Mouse (Mus musculus) lung, embryonic 16.5 days (tissue): ENCODE data around the gene Gm13272. TPM values are rescaled to one million over a fixed set of nuclear protein-coding genes. Genes with fewer than 3 reads are reported as not detected.
"Not testable (repeated sequence)": the region's sequence is repeated elsewhere in the genome, so short reads cannot be mapped to it uniquely, and the experiment has no call there.

Source experiments
- ATAC-seq: fragments of 200-750 bp; cut with Nextera tagmentation; 2 replicates; pipeline ENCODE4 v1.8.0; 2017; ENCODE audit warnings: low read depth, mild to moderate bottlenecking, moderate library complexity
- H3K27ac ChIP-seq: fragments of 300-500 bp; sonication (generic); 2 replicates; pipeline ENCODE4 v1.5.1; 2014; ENCODE audit warnings: mild to moderate bottlenecking, control low read depth, low read length
- H3K27me3 ChIP-seq: fragments of 300-500 bp; sonication (generic); 2 replicates; pipeline ENCODE4 v1.6.1; 2014; ENCODE audit warnings: low read depth, low read length, mixed read lengths; ENCODE audit not compliant: control insufficient read depth, insufficient read depth
- H3K36me3 ChIP-seq: fragments of 300-500 bp; sonication (generic); 2 replicates; pipeline ENCODE4 v1.6.1; 2014; ENCODE audit warnings: low read length; ENCODE audit not compliant: control insufficient read depth, insufficient read depth
- H3K4me1 ChIP-seq: fragments of 300-500 bp; sonication (generic); replicated peaks from 2 replicates; pipeline ENCODE4 v1.6.1; 2014; ENCODE audit warnings: low read length, mixed read lengths; ENCODE audit not compliant: control insufficient read depth, insufficient read depth
- H3K4me2 ChIP-seq: fragments of 300-500 bp; sonication (generic); 2 replicates; pipeline ENCODE4 v1.6.1; 2014; ENCODE audit warnings: low read depth, low read length, control low read depth
- H3K4me3 ChIP-seq: fragments of 300-500 bp; sonication (generic); 2 replicates; pipeline ENCODE4 v1.5.1; 2014; ENCODE audit warnings: mild to moderate bottlenecking, low read length, control low read depth
- H3K9ac ChIP-seq: fragments of 300-500 bp; sonication (generic); 2 replicates; pipeline ENCODE4 v1.6.1; 2014; ENCODE audit warnings: low read length, control low read depth
- H3K9me3 ChIP-seq: fragments of 300-500 bp; sonication (generic); 2 replicates; pipeline ENCODE4 v1.6.1; 2016; ENCODE audit warnings: low read length; ENCODE audit not compliant: control insufficient read depth
- WGBS: fragments of 180-500 bp; shearing (Covaris S2); extraction: QIAGEN DNeasy Blood & Tissue Kit; methylation state at CpG from one replicate; pipeline ENCODE4 v1.1.7; 2014; 5-methylcytosine and 5-hydroxymethylcytosine counted together
- polyA plus RNA-seq: library from polyadenylated mRNA; unstranded; fragments of >200 nt; fragmentation: Nextera tagmentation; extraction: Ambion mirVana; gene quantifications from 2 replicates; pipeline ENCODE4 v1.2.1, GENCODE M21; 2015

Gene Gm13272
- not detected in 2 replicates for polyA plus RNA-seq

DNA sequence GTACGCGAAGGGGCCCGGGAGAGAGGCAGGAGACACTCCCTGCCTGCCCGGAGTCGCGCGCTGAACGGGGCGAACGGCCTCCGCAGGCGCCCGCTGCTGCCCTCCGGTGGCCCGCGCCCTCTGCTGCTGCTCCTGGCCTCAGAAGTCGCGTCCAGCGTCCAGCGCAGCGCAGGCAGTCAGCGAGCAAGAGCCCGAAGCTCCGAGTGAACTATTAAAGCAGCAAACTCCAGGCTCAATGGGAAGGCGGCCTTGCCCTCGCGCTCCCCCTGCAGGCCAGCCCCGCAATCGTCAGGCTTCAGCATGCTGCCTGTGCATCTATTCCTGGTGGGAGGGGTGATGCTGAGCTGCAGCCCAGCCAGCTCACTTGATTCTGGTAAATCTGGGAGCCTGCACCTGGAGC, at the start of gene Gm13272:
Gene Gm13272, plus strand, starts transcription at position 301 of the 400 bp plus-strand sequence.
- H3K9ac ChIP-seq, H3K4me1 ChIP-seq, H3K27ac ChIP-seq, H3K36me3 ChIP-seq, H3K4me2 ChIP-seq, H3K27me3 ChIP-seq, H3K9me3 ChIP-seq, H3K4me3 ChIP-seq, ATAC-seq: not testable (repeated sequence)
- no CpG with 5 or more reads among the region's 29 CpGs for WGBS

DNA sequence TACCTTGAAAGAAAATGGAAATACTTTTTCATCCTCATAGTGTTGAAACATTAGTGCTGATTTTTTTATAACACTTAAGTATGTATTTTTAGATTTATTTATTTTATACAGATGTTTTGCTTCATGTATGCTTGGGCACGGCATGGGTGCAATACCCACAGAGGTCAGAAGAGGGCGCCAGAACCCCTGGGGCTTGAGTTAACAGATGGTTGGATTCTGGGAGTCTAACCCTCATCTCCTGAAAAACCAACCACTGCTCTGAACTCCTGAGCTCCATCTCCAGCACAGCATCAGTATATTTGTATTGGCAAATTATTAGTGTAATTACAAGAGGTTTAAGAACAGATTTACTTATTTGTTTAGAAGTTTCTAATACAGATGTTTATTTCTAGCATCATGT, 41.2 kb upstream of the Gm13272 start:
- no peaks in the 10 kb centered on the region for H3K9me3 ChIP-seq
- peak; percentile 57; the same call in 1 of the 2 replicates for ATAC-seq
- H3K27ac ChIP-seq: no peak overlapping the region

DNA sequence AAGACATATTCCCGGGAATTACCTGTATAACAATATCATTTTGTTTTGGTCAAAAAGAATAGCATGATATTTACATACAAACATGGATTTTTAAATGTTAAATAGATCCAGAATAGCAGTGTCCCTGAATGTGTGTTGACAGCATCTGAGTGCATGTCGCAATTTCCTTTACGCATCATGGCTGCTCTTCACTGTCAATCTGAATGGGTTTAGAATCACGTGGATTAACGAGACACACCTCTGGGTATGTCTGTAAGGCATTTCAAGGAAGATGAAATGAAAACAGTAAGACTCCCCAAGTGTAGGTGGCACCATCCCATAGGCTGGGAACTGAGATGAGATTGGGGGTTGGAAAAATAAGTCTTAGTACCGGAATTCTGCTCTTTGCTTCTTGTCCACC, 40.6 kb upstream of the Gm13272 start:
- Histone ChIP-seq H3K4me2 (no peak overlapping the region), H3K4me3 (no peak overlapping the region), H3K27ac (no peak overlapping the region), H3K9me3 (no peaks in the 10 kb centered on the region), H3K4me1 (0 out of 2 replicates have a peak, but pooled peaks cover 5% of the 10 kb centered on the region), H3K9ac (no peak overlapping the region), H3K27me3 (no peaks in the 10 kb centered on the region), H3K36me3 (no peaks in the 10 kb centered on the region)
- 81% methylated on average over 6 of the region's 6 CpGs for WGBS
- no peak for ATAC-seq

More for the DNA sequence above, 41.2 kb upstream of the Gm13272 start:
- no peak overlapping the region for H3K4me3 ChIP-seq
- no peak overlapping the region for H3K9ac ChIP-seq
- H3K4me1 ChIP-seq: 0 out of 2 replicates have a peak, but pooled peaks cover 5% of the 10 kb centered on the region
- no peaks in the 10 kb centered on the region for H3K27me3 ChIP-seq
- no peaks in the 10 kb centered on the region for H3K36me3 ChIP-seq
- WGBS: 4% methylated on average over 2 of the region's 2 CpGs
- H3K4me2 ChIP-seq: no peak overlapping the region

DNA sequence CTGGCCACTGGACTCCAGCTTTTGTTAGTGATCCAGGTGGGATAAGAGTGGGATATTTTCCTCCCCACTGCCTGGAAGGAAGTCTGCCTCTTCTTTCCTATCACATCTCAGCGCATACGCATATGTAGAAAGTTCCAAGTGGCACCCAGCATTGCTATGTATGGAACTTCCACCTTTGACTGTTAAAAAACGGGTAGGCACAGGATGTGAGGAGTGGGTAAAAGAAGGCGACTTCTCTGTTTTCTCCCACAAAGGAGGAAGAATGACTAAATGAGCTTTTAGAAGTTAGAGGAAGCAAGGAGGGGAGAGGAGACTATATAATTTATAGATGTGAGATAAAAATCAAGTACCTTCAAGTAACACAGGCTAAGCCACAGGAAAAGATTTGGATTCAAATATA, 38.2 kb upstream of the Gm13272 start:
- no peak for ATAC-seq
- Histone ChIP-seq H3K4me2 (no peak overlapping the region), H3K36me3 (no peaks in the 10 kb centered on the region), H3K27ac (no peak overlapping the region), H3K4me3 (no peak overlapping the region), H3K9ac (no peak overlapping the region), H3K4me1 (0 out of 2 replicates have a peak, but pooled peaks cover 5% of the 10 kb centered on the region), H3K27me3 (no peaks in the 10 kb centered on the region), H3K9me3 (no peaks in the 10 kb centered on the region)
- WGBS: 87% methylated on average over 4 of the region's 4 CpGs

DNA sequence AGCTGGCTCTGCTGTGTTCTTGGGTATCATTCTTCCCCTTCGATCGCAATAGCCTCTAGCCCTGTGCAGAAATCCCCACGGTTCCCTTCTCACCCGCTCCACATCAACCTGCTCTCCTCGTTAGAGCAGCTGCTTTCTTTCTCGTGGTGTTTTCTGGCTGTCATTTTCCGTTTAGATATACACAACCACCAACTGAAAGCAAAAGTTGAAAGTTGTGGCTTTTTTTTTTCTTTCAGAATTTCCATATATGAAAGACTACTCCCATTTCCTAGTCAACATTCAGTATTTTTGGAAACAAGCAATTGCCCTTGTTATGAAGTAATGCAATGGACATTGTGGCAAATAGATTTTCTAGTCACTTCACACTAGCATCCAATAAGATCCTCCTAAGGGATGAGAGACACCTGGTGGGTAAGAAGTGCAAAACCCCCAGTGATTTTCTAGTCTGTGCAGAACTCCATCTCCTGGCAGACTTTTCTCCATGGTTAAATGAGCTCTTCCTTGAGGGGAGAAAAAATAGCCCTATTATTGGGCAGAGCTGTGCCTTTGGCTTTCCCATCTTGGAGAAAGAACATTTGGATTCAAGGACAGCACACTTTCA, 36.8 kb upstream of the Gm13272 start:
- Histone ChIP-seq H3K9ac (no peak overlapping the region), H3K9me3 (no peaks in the 10 kb centered on the region), H3K36me3 (no peaks in the 10 kb centered on the region), H3K4me1 (0 out of 2 replicates have a peak, but pooled peaks cover 5% of the 10 kb centered on the region), H3K27ac (peak overlapping the region; percentile 7; the same call in 1 of the 2 replicates), H3K27me3 (no peaks in the 10 kb centered on the region), H3K4me3 (no peak overlapping the region), H3K4me2 (no peak overlapping the region)
- ATAC-seq: 0 out of 2 replicates have a peak, but pooled peaks have one; percentile 38
- 54% methylated on average over 7 of the region's 7 CpGs for WGBS

DNA sequence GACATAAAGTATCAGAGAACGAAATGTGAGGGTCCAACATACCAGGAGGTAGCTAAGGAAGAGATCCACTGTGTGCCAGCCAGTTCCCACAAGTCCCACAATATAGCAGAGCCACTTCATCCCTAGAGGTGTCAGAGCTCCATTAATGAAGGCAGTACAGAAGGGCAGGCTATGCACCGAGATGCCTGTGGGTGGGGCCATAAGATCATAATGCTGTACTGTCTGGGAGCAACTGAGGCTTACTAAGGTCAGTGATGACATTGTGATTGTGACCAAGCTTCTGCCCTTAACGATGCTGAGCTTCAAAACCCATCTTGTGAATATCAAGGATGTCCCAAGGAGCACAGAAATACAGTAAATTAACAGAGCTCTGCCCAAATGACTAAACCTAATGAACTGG, 35.4 kb upstream of the Gm13272 start:
- Histone ChIP-seq H3K27ac (no peak overlapping the region), H3K9me3 (no peaks in the 10 kb centered on the region), H3K27me3 (no peaks in the 10 kb centered on the region), H3K4me1 (0 out of 2 replicates have a peak, but pooled peaks cover 5% of the 10 kb centered on the region), H3K36me3 (no peaks in the 10 kb centered on the region), H3K9ac (no peak overlapping the region), H3K4me2 (no peak overlapping the region), H3K4me3 (no peak overlapping the region)
- WGBS: 62% methylated on average over 3 of the region's 3 CpGs
- no peak for ATAC-seq

DNA sequence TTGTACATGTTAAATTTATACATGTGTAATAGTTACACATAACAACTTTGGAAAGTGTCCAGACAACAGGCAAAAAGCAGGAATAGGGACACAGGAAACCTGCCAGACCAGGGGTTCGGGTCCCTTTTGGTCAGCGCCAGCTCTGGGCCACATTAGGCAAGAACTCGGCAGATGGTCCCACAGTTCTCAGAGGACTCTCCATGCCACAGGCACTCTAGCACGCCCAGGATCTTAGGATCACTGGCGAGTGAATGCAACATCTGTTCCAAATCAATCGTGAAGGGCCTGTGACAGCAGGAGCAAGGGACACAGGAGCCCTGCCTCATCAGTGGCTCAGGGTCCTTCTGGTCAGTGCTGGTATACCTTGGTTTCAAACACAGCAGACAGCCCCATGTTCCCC, 29.7 kb upstream of the Gm13272 start:
- H3K4me3 ChIP-seq: no peak overlapping the region
- 61% methylated on average over 6 of the region's 6 CpGs for WGBS
- no peaks in the 10 kb centered on the region for H3K27me3 ChIP-seq
- H3K9me3 ChIP-seq: no peaks in the 10 kb centered on the region
- H3K9ac ChIP-seq: no peak overlapping the region
- no peak for ATAC-seq
- H3K36me3 ChIP-seq: no peaks in the 10 kb centered on the region
- H3K4me2 ChIP-seq: no peak overlapping the region
- no peaks in the 10 kb centered on the region for H3K4me1 ChIP-seq
- no peak overlapping the region for H3K27ac ChIP-seq

DNA sequence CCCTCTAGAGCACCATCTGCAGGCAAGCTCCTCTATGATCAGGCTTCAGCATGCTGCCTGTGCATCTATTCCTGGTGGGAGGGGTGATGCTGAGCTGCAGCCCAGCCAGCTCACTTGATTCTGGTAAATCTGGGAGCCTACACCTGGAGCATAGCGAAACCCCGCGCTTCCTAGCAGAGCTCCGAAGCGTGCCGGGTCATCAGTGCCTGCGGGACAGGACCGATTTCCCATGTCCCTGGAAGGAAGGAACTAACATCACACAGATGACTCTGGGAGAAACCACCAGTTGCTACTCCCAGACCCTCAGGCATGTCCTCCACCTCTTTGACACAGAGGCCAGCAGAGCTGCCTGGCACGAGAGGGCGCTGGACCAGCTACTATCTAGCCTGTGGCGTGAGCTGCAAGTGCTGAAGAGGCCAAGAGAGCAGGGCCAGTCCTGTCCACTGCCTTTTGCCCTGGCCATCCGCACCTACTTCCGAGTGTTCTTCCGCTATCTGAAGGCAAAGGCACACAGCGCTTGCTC, 24.8 kb upstream of the Gm13272 start, which contains the start of gene Gm13271:
Gene Gm13271, plus strand, starts transcription at position 51 of the 523 bp plus-strand sequence.
- not testable (repeated sequence) for H3K9me3 ChIP-seq, H3K27me3 ChIP-seq, H3K27ac ChIP-seq, H3K4me2 ChIP-seq, H3K36me3 ChIP-seq, ATAC-seq, H3K4me3 ChIP-seq, H3K4me1 ChIP-seq, H3K9ac ChIP-seq
- WGBS: 77% methylated on average over 15 of the region's 15 CpGs

DNA sequence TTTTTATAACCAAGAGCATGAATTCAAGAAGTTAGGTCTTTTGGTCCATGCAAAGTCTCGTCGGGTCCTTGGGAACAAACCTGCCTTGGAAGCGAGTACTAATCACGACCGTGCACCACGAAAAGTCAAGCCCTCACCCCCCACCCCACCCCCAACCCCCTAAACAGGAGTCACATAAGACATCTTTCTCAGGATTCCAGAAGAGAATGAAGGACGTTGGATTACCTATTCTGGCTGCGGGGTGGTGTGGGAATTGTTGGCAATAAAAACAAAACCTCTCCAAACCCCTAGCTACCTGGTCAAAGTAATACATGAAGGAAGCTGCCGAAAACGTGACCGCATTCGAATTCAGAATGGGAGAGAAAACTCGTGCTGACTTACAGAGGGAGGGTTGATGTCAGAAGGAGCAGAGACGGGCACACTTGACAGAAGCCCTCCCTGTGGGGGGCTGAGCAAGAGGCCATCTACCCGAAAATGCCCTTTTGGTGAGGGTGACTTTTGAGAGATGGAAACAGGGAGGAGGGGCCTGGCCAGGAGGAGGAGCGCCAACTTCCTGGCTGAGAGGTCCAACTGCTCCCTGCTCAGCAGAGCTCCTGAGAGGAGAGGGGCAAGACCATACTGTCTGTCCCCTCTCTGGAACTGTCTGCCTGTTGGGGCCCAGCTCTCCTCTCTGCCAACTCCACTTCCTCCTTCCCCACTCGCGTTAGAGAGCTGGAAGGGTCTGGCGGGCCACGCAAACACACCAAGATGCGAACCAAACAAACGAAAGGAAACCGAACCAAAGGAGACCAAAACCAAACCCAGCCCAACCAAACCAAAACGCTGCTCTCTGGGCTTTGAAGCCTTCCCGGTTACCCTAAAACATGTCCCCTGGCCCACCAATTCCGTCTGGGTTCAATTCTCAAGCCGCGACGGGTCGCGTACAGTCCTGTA, 22.8 kb upstream of the Gm13272 start:
- not testable (repeated sequence) for H3K9me3 ChIP-seq, H3K36me3 ChIP-seq, H3K4me1 ChIP-seq, H3K27me3 ChIP-seq, ATAC-seq
- 9% methylated on average over 28 of the region's 31 CpGs for WGBS
- H3K4me3 ChIP-seq: peak overlapping the region; percentile 60
- H3K9ac ChIP-seq: peak overlapping the region; percentile 76
- peak overlapping the region; percentile 97 for H3K27ac ChIP-seq
- peak overlapping the region; percentile 73 for H3K4me2 ChIP-seq
